Mouse (Mus musculus) kidney, postnatal 14 days (tissue): ENCODE data around the gene Sqor.

Experiments
- DNase-seq: peaks from one replicate; pipeline ENCODE4 v3.0.0; 2022; ENCODE audit warnings: mixed read lengths

Sqor gene

DNA sequence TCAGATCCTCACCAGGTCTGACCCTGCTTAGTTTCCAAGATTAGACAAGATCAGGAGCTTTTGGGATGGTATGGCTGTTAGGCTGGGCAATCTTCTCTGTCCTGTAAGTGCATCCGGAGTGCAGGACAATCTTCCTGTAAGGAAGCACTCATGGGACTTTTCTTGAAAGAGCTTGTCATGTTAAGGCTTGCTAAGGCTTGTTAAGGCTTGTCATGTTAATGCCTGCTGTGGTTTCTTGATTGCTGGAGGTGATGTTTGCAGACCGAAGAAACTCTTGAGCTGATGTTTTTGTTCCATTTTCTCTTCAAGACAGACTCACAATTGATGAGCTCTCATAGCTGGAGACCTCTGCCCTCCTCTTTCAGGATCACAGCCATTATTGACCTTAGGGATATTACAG, 21.1 kb downstream of the Sqor start:
- DNase-seq, result no peak

DNA sequence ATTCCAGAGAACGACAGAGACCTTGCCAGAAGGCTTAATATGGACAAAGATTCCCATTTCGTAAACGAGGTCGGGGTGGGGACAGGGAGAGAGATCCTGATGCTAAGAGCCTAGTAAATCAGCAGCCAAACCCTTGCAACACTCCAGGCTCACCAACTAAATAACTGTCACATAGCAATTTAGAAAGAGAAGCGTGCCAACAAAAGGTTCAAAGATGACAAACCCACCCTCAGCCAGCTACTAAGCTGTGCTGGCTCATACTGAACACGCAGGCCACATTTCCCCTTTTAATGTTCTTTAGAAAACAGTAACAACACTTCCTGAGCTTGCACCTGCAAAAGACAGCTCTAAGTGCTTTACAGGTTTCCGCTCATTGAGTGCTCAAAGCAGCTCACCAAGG, 24.3 kb downstream of the Sqor start:
- peak; percentile 41 for DNase-seq

DNA sequence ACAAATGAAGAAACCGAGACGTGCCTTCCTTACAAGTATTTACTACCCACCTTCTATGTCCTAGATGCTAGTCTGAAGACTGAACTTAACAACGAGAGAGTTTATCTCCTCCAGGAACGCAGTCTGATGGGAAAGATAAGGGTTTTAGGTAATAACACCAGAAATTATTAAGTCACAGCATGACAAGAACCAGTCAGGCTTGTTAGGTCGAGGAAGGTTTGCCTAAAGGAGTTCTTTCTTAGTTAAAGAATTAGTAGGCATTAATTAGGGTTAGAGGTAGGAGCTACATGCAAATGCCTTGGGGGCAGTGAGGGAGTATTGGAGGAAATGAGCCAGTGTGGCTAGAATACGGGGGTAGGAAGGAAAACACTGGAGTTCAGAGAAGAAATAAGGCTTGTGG, 24.7 kb downstream of the Sqor start:
- no peak for DNase-seq

DNA sequence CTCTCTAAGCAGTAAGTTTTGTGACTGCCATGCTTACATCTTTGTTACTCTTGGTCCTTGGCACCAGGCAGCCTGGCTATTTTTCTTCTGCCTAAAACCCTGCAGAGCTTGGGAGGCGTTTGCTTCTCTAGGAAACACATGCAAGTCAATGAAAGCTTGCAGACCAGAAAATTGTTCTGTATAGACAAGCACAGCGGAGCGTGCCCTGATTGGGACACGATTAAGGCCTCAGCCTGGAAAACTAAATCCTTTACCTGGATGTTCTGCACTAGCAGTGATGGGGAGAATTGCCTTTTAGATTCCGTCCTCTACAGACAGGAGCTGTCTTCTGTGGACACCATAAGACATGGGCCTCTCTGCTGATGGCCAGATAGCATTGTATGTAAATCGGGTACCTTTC, 39.4 kb downstream of the Sqor start:
- DNase-seq, result no peak

DNA sequence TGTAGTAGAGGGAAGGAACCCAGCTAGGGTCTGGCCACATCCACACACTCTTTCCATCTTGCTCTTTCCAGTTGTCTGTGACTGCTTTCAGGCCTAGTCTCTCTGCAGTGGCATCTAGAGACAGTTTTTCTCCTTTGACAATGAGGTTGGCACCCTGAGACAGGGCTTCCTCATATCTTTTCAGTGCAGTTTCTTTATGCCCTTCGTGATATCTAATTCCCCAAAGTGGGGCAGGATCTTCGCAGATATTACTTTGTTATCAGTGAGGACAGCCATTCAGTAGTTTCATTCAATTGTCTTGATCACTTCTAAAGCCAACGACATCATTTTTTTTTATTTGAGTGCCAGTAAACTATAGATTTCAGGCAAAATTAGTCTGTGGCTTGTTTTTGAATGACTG, 41.0 kb downstream of the Sqor start:
- no peak for DNase-seq

DNA sequence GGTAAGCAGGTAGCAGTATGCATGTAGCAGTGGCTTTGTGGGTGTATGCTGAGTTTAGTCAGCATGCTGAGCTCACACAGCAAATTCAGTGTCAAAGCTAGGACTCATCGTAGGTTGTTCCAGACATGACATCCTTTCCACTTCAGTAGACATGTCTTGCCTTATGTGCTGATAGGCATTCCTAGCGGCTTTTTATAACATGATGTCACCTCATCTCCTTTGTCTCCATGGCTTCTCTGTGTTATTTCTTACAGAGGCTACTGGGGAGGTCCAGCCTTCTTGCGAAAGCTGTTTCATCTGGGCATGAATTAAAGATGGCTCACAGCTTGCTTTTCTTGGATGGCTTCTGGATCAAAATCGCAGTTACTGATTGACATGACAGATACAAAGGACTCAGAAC, 44.0 kb downstream of the Sqor start:
- no peak for DNase-seq

DNA sequence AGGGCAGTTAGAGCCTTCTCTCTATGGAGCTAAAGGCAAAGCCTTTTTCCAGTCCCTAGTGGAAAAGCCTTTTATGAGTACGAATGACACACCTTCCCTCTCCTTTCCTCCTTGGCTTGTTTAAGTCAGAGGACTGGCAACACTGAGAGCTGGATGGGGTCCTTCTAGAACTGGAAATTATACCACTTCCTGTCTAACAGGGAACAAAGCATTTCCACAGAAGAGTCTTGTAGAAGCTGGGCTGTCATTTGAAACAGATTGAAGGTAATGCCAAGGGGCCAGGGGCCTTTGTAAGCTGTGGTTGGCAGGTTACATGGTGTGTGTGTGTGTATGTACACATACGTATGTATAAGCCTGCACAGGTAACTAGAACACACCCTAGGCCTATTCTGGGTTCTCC, 51.9 kb downstream of the Sqor start:
- DNase-seq, result no peak

DNA sequence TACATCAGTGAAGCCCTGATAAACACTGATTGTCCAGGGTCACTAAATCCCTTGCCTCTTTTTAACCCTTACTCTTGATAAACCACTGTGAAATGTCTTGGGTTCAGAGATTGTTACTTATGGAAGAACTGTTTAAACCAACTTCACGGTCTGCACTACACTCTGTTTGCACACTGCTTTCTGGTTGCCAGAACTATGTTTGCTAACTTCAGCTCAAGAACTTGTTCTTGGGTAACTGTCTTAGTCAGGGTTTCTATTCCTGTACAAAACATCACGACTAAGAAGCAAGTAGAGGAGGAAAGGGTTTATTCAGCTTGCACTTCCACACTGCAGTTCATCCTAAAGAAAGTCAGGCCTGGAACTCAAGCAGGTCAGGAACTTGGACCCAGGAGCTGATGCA, 56.2 kb downstream of the Sqor start:
- DNase-seq, result no peak

DNA sequence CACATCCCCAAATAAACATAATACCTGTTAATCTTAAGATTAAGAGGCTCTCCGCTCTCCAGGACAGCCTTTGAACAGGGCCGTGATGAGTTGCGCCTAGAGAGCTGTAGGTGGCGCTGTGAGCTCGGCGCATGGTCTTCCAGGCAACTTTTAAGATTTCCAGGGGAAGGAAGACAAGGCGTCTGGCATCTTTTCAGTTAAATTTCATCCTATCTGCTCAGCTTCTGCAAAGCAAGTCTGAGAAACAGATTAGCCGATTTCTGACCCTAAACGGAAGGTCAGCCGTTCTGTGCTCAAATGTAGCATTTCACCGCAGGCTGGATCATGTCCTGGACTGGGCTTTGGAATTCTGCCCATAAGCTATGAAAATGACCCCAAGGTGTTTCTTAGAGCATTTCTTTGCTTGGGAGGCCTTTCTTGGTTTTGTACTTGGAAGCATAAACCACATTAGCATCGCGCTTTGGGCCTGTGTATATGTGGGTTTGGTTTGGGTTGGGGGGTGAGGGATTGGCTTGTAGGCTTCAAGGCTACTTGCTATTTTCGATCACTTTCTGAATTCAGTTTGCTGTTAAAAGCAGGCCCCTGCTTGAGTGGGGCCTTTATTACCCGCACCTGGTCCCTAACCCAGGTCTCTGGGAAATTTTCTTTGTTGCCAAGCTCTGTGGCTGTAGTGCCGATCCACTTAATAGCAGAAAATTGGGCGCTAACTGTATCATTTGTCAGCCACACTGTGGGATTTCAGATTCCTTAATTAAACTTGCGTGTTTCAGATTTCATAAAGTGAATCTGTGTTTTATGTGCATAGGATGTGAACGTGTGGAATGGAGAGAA, 60.6 kb downstream of the Sqor start:
- DNase-seq, result peak; percentile 40

DNA sequence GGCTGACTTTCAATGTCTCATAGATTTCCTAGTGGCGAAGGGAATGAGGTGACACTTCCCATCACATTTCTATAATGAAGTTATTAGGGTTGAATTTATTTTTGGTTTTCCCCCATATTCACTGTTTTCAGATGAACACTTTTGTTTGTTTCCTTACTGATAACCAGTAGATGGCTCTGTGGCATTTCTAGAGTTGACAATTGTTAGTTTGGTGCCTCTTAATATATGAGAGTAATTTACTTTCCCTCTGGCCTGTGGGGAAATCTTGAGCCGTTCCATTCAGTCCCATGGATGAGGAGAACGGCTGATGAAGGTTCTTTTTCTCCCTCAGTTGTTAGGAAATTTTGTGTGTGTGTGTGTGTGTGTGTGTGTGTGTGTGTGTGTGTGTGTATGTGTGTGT, 61.3 kb downstream of the Sqor start:
- DNase-seq, result no peak

DNA sequence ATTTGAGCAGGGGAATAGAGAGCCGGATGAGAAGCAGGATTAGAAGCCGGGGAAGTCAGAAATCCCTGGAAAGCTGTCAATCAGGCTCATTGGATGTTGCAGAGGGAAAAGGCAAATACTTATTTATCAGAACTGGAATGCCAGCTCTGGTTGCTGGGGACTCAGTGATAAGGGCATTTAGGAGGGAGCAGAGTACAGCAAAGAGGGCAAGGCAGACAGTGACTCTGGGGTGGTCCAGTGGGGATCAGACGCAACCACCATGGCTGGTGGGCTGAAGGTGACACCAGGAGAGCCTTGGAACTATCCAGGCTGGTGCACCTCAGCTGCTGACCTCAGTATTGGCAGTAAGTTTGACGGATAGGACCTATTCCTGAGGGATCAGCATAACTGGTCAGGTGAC, 89.6 kb downstream of the Sqor start:
- DNase-seq, result no peak

DNA sequence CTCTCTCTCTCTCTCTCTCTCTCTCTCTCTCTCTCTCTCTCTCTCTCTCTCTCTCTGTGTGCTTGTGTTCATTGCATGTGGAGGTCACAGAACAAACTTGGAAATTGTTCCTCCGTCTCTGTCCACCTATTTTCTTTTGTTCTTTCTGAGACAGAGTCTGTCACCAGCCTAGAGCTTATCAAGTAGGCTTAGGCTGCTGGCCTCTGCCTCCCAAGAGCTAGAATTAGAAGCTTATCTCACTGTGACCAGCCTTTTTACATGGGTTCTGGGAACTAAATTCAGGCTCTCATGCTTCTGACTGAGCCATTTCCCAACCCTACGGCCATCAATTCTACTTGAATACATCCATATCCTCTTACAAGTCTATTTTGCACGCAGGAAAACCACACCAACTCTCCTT, 90.3 kb downstream of the Sqor start:
- DNase-seq, result no peak
